Mouse (Mus musculus): ENCODE data around the gene H2-K1. TPM values are rescaled to one million over a fixed set of nuclear protein-coding genes. Genes with fewer than 3 reads are reported as not detected.

Gene H2-K1
- polyA plus RNA-seq, 1 experiment from 2014 or later = 32.7 TPM

DNA sequence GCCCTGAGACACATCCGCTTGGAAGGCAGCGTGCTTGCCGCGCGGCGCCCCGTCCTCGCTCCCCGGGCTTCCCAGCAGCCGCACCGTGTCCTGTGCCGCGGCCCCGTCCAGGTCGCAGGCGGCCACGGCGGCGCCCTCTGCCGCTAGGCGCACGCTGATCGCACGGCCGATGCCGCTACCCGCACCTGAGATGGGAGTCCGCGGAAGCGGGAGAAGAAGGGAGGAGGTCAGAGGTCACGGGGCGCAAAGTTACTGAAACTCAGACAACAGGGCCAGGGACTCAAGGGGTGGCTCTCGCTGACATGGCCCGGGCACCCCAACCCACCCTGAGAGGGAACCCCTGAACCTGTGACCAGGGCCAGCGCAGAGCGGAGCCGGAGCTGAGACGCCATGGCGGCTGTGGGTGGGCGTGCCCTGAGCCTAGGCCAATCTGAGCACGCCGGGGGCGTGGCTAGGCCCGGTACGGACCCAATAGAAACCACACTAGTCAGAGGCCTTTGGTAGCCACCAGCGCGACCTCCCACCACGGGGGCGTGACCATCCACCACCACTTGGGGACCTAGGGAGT, 27.6 kb upstream of the H2-K1 start, which contains the start of gene H2-Ke6:
Gene H2-Ke6, minus strand, starts transcription at position 405 of the 568 bp plus-strand sequence.
- WGBS = under 1% methylated on average over 49 of the region's 49 CpGs
- H3K27me3 ChIP-seq (ENCODE audit: insufficient read depth, low read length) = no peaks in the 10 kb centered on the region
- peaks cover 23% of the 10 kb centered on the region for H3K36me3 ChIP-seq (ENCODE audit: insufficient read depth, low read length)
- peak within 1 kb of the TSS; percentile 75 for H3K9ac ChIP-seq (replicated peaks; ENCODE audit: low read length)
- peak within 1 kb of the TSS; percentile 56 for H3K4me3 ChIP-seq (ENCODE audit: low read length)
- peak within 1 kb of the TSS; percentile 86 for H3K4me2 ChIP-seq (replicated peaks; ENCODE audit: low read depth, low read length)
- H3K9me3 ChIP-seq (ENCODE audit: low read length) = no peaks in the 10 kb centered on the region
- H3K4me1 ChIP-seq (ENCODE audit: insufficient read depth, low read length) = peaks cover 60% of the 10 kb centered on the region
- ATAC-seq (ENCODE audit: low FRiP score, low TSS enrichment) = peak; percentile 84
- H3K27ac ChIP-seq (ENCODE audit: low read length) = peak within 1 kb of the TSS; percentile 54

DNA sequence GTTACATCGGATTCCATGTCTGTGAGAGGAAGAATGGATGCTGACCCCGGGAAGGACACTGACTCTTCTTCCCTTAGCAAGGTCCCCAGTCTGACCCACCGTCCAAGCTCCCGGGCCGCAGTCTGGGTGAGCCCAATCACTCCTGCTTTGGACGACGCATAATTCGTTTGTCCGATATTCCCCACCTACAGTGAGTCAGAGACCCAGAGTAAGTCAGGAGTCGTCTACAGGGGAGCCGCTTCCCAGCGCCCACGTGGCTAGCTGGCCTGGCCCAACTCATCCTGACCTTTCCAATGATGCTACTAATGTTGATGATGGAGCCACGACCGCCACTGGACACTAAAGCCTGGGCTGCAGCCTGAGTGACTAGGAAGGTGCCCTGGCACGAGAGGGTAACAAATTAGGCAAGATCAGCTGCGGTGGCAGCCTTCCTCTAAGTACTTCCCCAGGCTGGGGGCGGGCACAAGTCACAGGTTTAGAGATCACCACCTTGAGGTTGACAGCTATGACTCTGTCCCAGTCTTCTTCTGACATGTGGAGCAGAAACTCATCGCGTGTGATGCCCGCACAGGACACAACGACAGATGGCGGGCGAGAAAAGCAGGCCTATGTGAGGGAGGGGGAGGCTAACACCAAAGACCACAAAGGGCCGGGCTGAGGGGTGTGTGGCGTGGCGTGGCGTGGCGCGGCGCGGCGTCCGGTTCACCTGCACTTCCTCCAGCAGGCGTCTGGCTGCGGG, 26.9 kb upstream of the H2-K1 start:
- 9% methylated on average over 36 of the region's 36 CpGs for WGBS
- Histone ChIP-seq H3K4me1 (ENCODE audit: insufficient read depth, low read length) (peaks cover 57% of the 10 kb centered on the region), H3K27ac (ENCODE audit: low read length) (peak overlapping the region; percentile 54), H3K9me3 (ENCODE audit: low read length) (no peaks in the 10 kb centered on the region), H3K4me3 (ENCODE audit: low read length) (peak overlapping the region; percentile 56), H3K36me3 (ENCODE audit: insufficient read depth, low read length) (peaks cover 28% of the 10 kb centered on the region), H3K4me2 (replicated peaks; ENCODE audit: low read depth, low read length) (peak overlapping the region; percentile 86), H3K9ac (replicated peaks; ENCODE audit: low read length) (peak overlapping the region; percentile 75), H3K27me3 (ENCODE audit: insufficient read depth, low read length) (no peaks in the 10 kb centered on the region)
- no peak for ATAC-seq (ENCODE audit: low FRiP score, low TSS enrichment)

DNA sequence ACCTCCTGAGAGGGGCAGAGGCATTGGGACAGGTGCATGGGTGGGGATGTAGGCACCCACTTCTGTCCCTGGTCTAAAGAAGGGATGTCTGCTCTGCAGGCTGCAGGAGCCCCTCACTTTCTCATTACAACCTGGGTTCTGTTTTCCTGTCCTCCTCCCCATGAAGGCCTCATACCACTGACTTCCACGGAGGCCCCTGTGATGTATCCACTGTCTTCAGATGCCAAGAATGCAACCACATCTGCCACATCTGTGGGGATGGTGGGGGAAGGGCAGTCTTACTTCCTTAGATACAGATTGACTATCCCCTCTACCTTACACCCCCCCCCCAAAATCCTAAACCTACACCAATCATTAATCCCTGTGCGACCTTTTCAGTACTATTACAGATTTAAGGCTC, 26.1 kb upstream of the H2-K1 start:
- 0 out of 2 replicates have a peak overlapping the region, but pooled peaks have one; percentile 75 for H3K9ac ChIP-seq (replicated peaks; ENCODE audit: low read length)
- peak overlapping the region; percentile 86; the same call in 1 of the 2 replicates for H3K4me2 ChIP-seq (replicated peaks; ENCODE audit: low read depth, low read length)
- no peak for ATAC-seq (ENCODE audit: low FRiP score, low TSS enrichment)
- peaks cover 57% of the 10 kb centered on the region for H3K4me1 ChIP-seq (ENCODE audit: insufficient read depth, low read length)
- no peak overlapping the region for H3K27ac ChIP-seq (ENCODE audit: low read length)
- no peaks in the 10 kb centered on the region for H3K9me3 ChIP-seq (ENCODE audit: low read length)
- 0 out of 2 replicates have a peak overlapping the region, but pooled peaks have one; percentile 65 for H3K4me3 ChIP-seq (ENCODE audit: low read length)
- WGBS = 34% methylated on average over 2 of the region's 2 CpGs
- H3K27me3 ChIP-seq (ENCODE audit: insufficient read depth, low read length) = no peaks in the 10 kb centered on the region
- H3K36me3 ChIP-seq (ENCODE audit: insufficient read depth, low read length) = peaks cover 35% of the 10 kb centered on the region

DNA sequence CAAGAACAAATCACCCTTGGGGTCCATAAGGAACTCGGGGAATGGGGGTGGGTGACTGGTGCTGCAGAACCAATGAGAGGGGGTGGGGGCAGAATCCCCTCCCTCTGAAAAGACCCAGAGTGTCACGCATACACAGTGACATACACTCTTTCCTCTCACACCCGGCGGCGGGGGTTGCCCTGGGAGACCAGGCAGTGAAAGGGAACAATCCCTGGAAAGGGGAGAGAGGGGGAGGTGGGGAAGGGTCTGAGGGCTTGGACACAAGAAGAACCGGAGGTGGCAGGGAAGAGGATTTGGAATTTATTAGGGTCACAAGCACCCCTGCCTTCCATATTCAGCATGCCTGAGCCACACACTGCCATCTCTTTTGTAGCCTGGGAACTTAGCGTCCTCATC, 25.6 kb upstream of the H2-K1 start:
- Histone ChIP-seq H3K27me3 (ENCODE audit: insufficient read depth, low read length) (no peaks in the 10 kb centered on the region), H3K27ac (ENCODE audit: low read length) (no peak overlapping the region), H3K9ac (replicated peaks; ENCODE audit: low read length) (peak overlapping the region; percentile 80), H3K4me2 (replicated peaks; ENCODE audit: low read depth, low read length) (peak overlapping the region; percentile 85), H3K36me3 (ENCODE audit: insufficient read depth, low read length) (peaks cover 40% of the 10 kb centered on the region), H3K4me3 (ENCODE audit: low read length) (peak overlapping the region; percentile 65), H3K9me3 (ENCODE audit: low read length) (peaks cover 2% of the 10 kb centered on the region; the same call in 1 of the 2 replicates), H3K4me1 (ENCODE audit: insufficient read depth, low read length) (peaks cover 57% of the 10 kb centered on the region)
- ATAC-seq (ENCODE audit: low FRiP score, low TSS enrichment) = no peak
- 19% methylated on average over 7 of the region's 7 CpGs for WGBS

DNA sequence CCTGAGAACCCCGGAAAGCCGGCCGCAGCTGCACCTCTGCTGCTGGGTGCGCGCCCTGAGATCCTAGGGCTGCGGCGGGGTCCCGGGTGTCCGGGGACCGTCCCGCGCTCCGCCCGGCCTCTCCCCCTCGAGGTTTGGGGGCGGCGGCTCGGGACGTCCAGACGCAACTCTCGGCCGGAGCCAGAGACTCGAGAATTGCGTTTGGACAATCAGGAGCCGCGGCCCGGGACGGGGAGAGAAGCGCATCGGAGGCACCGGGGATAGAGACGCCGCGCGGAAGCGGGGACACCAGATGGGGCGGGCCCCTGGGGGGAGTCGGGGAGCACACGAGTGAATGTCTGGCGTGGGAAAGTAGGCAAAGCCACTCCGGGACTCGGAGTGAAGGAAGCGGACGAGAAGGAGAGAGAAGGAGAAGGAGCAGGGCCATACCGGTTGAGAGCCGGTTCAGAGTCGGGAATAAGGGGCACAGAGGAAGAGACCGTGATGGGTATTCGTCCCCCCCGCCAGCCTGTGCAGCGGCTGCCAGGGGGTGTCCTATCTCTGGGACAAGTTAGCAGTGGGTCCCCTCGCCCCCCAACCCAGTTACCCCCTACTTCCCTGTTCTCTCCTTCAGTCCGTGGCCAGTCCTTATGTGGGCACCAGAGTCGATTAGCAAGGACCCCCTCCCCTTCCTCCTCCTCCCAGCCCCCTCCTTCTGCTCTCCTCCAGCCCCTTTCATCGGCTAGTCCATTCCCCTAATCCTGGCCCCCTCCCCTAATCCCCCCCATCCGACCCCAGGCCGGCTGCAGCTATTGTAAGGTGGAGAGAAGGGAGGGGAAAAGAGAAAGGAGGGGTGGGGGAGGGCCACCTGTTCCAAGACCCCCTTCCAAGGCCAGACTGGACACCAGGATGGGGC, 25.0 kb upstream of the H2-K1 start:
- H3K9ac ChIP-seq (replicated peaks; ENCODE audit: low read length) = peak overlapping the region; percentile 80
- WGBS = under 1% methylated on average over 57 of the region's 57 CpGs
- peak; percentile 1; the same call in 1 of the 2 replicates for ATAC-seq (ENCODE audit: low FRiP score, low TSS enrichment)
- peaks cover 51% of the 10 kb centered on the region for H3K4me1 ChIP-seq (ENCODE audit: insufficient read depth, low read length)
- H3K27ac ChIP-seq (ENCODE audit: low read length) = peak overlapping the region; percentile 96
- H3K27me3 ChIP-seq (ENCODE audit: insufficient read depth, low read length) = no peaks in the 10 kb centered on the region
- H3K4me2 ChIP-seq (replicated peaks; ENCODE audit: low read depth, low read length) = peak overlapping the region; percentile 85
- H3K36me3 ChIP-seq (ENCODE audit: insufficient read depth, low read length) = peaks cover 45% of the 10 kb centered on the region
- H3K9me3 ChIP-seq (ENCODE audit: low read length) = peaks cover 6% of the 10 kb centered on the region; the same call in 1 of the 2 replicates
- peak overlapping the region; percentile 65 for H3K4me3 ChIP-seq (ENCODE audit: low read length)

DNA sequence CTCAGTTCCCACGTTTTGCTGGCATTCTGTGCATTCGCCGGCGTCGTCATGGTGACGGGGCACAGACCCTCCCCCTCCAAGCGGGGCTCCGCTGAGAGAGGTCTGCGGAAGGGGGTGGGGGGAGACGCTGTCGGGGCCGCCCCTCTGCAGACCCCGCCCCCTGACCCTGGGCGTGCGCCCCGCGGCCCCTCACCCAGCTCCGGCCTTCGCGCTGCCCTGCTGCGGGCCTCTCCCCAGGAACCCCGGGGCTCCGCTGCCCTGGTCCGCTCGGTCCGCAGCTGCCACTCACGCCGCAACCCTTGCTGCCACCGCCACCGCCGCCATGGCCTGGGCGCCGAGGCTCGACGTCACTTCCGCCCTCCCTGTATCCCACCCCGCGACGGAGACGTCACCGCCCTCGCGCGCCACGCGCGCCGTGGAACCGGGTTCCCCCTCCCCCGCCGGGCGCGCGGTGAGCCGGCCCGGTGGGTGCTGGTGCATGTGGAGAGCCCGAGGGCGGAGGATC, 24.2 kb upstream of the H2-K1 start, which contains the start of gene Ring1:
Gene Ring1, minus strand, starts transcription at position 364 of the 505 bp plus-strand sequence.
- peak within 1 kb of the TSS; percentile 85 for H3K4me2 ChIP-seq (replicated peaks; ENCODE audit: low read depth, low read length)
- H3K36me3 ChIP-seq (ENCODE audit: insufficient read depth, low read length) = peaks cover 39% of the 10 kb centered on the region
- H3K4me1 ChIP-seq (ENCODE audit: insufficient read depth, low read length) = peaks cover 43% of the 10 kb centered on the region
- 0% methylated on average over 53 of the region's 58 CpGs for WGBS
- H3K27me3 ChIP-seq (ENCODE audit: insufficient read depth, low read length) = no peaks in the 10 kb centered on the region
- peak within 1 kb of the TSS; percentile 80 for H3K9ac ChIP-seq (replicated peaks; ENCODE audit: low read length)
- H3K27ac ChIP-seq (ENCODE audit: low read length) = peak within 1 kb of the TSS; percentile 96
- peak; percentile 72 for ATAC-seq (ENCODE audit: low FRiP score, low TSS enrichment)
- peaks cover 10% of the 10 kb centered on the region; the same call in 1 of the 2 replicates for H3K9me3 ChIP-seq (ENCODE audit: low read length)
- peak within 1 kb of the TSS; percentile 65 for H3K4me3 ChIP-seq (ENCODE audit: low read length)

DNA sequence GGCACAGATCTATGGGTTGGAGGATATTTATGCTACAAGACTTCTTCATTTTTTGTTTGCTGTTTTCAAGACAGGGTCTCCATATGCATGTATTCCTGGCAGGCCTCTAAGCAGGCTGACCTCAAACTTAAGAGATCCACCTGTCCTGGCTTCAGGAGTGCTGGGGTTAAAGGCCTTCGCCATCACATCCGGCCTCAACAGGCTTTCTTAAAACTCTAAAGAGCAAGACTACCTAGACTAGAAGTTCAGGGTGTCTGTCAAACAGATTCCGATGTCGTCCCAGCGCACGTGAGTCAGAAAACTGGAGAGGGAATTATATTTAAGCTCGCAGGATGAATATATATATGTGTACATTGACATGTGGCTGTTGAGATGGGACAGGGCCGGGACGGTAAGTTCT, 23.5 kb upstream of the H2-K1 start:
- peak overlapping the region; percentile 96; the same call in 1 of the 2 replicates for H3K27ac ChIP-seq (ENCODE audit: low read length)
- peaks cover 32% of the 10 kb centered on the region for H3K36me3 ChIP-seq (ENCODE audit: insufficient read depth, low read length)
- H3K4me1 ChIP-seq (ENCODE audit: insufficient read depth, low read length) = peaks cover 37% of the 10 kb centered on the region
- no peaks in the 10 kb centered on the region for H3K27me3 ChIP-seq (ENCODE audit: insufficient read depth, low read length)
- ATAC-seq (ENCODE audit: low FRiP score, low TSS enrichment) = no peak
- peak overlapping the region; percentile 65 for H3K4me3 ChIP-seq (ENCODE audit: low read length)
- peak overlapping the region; percentile 80 for H3K9ac ChIP-seq (replicated peaks; ENCODE audit: low read length)
- H3K9me3 ChIP-seq (ENCODE audit: low read length) = peaks cover 10% of the 10 kb centered on the region; the same call in 1 of the 2 replicates
- H3K4me2 ChIP-seq (replicated peaks; ENCODE audit: low read depth, low read length) = peak overlapping the region; percentile 85
- 71% methylated on average over 9 of the region's 9 CpGs for WGBS

DNA sequence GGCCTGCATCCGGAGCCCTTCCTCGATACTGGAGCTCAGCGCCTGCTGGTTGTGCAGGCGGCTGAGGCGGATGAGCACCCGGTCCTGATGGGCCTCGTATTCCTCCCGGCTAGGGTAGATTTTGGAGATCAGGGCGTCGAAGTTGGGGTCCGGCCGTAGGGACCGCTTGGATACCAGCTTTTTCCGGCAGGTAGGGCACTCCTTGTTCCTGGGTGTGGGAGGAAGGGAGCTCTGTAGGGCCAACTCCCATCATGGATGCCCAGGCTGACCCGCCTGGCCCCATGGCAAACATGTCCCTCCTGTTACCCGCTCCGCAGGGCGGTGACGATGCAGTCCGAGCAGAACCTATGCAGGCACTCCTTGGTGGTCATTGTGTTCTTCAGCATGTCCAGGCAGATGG, 22.8 kb upstream of the H2-K1 start:
- Histone ChIP-seq H3K27me3 (ENCODE audit: insufficient read depth, low read length) (no peaks in the 10 kb centered on the region), H3K9ac (replicated peaks; ENCODE audit: low read length) (no peak overlapping the region), H3K4me1 (ENCODE audit: insufficient read depth, low read length) (peaks cover 30% of the 10 kb centered on the region), H3K36me3 (ENCODE audit: insufficient read depth, low read length) (peaks cover 28% of the 10 kb centered on the region), H3K4me2 (replicated peaks; ENCODE audit: low read depth, low read length) (no peak overlapping the region), H3K4me3 (ENCODE audit: low read length) (no peak overlapping the region), H3K27ac (ENCODE audit: low read length) (no peak overlapping the region), H3K9me3 (ENCODE audit: low read length) (peaks cover 10% of the 10 kb centered on the region; the same call in 1 of the 2 replicates)
- no peak for ATAC-seq (ENCODE audit: low FRiP score, low TSS enrichment)
- 98% methylated on average over 20 of the region's 20 CpGs for WGBS

DNA sequence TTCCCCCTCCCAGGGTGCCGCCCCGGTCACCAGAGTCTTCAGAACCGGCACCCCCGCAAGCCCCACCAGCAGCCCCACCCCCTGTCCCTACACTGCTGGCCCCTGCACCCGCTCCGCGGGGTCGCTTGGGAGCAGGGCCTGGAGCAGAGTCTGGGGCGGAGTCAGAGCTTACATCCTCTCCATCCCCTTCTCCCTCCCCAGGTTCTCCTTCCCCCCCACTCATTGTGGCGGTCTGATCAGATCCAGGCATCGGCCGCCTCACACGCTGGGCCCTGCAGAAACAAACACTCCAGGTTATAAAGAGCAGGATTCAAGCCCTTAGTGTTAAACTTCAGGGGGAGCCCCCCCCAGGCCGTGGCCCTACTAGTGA, 22.3 kb upstream of the H2-K1 start:
- no peak overlapping the region for H3K9ac ChIP-seq (replicated peaks; ENCODE audit: low read length)
- H3K4me3 ChIP-seq (ENCODE audit: low read length) = no peak overlapping the region
- H3K9me3 ChIP-seq (ENCODE audit: low read length) = peaks cover 10% of the 10 kb centered on the region; the same call in 1 of the 2 replicates
- no peak overlapping the region for H3K27ac ChIP-seq (ENCODE audit: low read length)
- H3K4me1 ChIP-seq (ENCODE audit: insufficient read depth, low read length) = peaks cover 30% of the 10 kb centered on the region
- no peak overlapping the region for H3K4me2 ChIP-seq (replicated peaks; ENCODE audit: low read depth, low read length)
- H3K27me3 ChIP-seq (ENCODE audit: insufficient read depth, low read length) = no peaks in the 10 kb centered on the region
- ATAC-seq (ENCODE audit: low FRiP score, low TSS enrichment) = no peak
- 91% methylated on average over 13 of the region's 14 CpGs for WGBS
- peaks cover 28% of the 10 kb centered on the region for H3K36me3 ChIP-seq (ENCODE audit: insufficient read depth, low read length)
